Mouse (Mus musculus) hindbrain, embryonic 16.5 days (tissue): ENCODE results near the gene Prc1. TPM values are rescaled to one million over a fixed set of nuclear protein-coding genes. Genes with fewer than 3 reads are reported as not detected.

Experiments used
- ATAC-seq: fragments of 200-750 bp; cut with Nextera tagmentation; 2 replicates; pipeline ENCODE4 v1.8.0; 2017; ENCODE audit warnings: moderate TSS enrichment, moderate library complexity
- H3K27ac ChIP-seq: fragments of 300-500 bp; sonication (generic); 2 replicates; pipeline ENCODE4 v1.5.1; 2014; ENCODE audit warnings: low read depth, mild to moderate bottlenecking, control low read depth, low read length, moderate library complexity
- H3K27me3 ChIP-seq: fragments of 300-500 bp; sonication (generic); replicated peaks from 2 replicates; pipeline ENCODE4 v1.6.1; 2014; ENCODE audit warnings: low read length; ENCODE audit not compliant: control insufficient read depth, insufficient read depth
- H3K36me3 ChIP-seq: fragments of 300-500 bp; sonication (generic); 2 replicates; pipeline ENCODE4 v1.6.1; 2014; ENCODE audit warnings: mild to moderate bottlenecking, low read length, moderate library complexity, mixed read lengths; ENCODE audit not compliant: control insufficient read depth, insufficient read depth
- H3K4me1 ChIP-seq: fragments of 300-500 bp; sonication (generic); 2 replicates; pipeline ENCODE4 v1.6.1; 2014; ENCODE audit warnings: low read depth, low read length; ENCODE audit not compliant: control insufficient read depth, insufficient read depth
- H3K4me2 ChIP-seq: fragments of 300-500 bp; sonication (generic); 2 replicates; pipeline ENCODE4 v1.6.1; 2014; ENCODE audit warnings: mild to moderate bottlenecking, low read length, control low read depth, moderate library complexity
- H3K4me3 ChIP-seq: fragments of 300-500 bp; sonication (generic); 2 replicates; pipeline ENCODE4 v1.5.1; 2014; ENCODE audit warnings: mild to moderate bottlenecking, low read length, control low read depth, moderate library complexity
- H3K9ac ChIP-seq: fragments of 300-500 bp; sonication (generic); 2 replicates; pipeline ENCODE4 v1.6.1; 2014; ENCODE audit warnings: low read depth, mild to moderate bottlenecking, control low read depth, low read length, moderate library complexity
- H3K9me3 ChIP-seq: fragments of 300-500 bp; sonication (generic); 2 replicates; pipeline ENCODE4 v1.6.1; 2014; ENCODE audit warnings: mild to moderate bottlenecking, low read length, moderate library complexity; ENCODE audit not compliant: control insufficient read depth
- WGBS: fragments of 180-500 bp; shearing (Covaris S2); extraction: QIAGEN DNeasy Blood & Tissue Kit; methylation state at CpG from one replicate; pipeline ENCODE4 v1.1.7; 2014; 5-methylcytosine and 5-hydroxymethylcytosine counted together
- polyA plus RNA-seq: library from polyadenylated mRNA; unstranded; fragments of >200 nt; fragmentation: Nextera tagmentation; extraction: Ambion mirVana; gene quantifications from 2 replicates; pipeline ENCODE4 v1.2.1, GENCODE M21; 2015

The Prc1 gene
- polyA plus RNA-seq, 1 experiment from 2014 or later, result 34.9 TPM

- Histone ChIP-seq H3K36me3 (peaks cover 58% of the 10 kb centered on the region), H3K27ac (no peak overlapping the region), H3K4me3 (no peak overlapping the region), H3K4me2 (no peak overlapping the region), H3K27me3 (no peaks in the 10 kb centered on the region), H3K4me1 (no peaks in the 10 kb centered on the region), H3K9me3 (peaks cover 3% of the 10 kb centered on the region), H3K9ac (no peak overlapping the region)
- ATAC-seq, result no peak
- WGBS, result 89% methylated on average over 10 of the region's 10 CpGs
Observed at GRCm38 (mm10) chr7:80280032-80280431, 14.2 kb upstream of the Prc1 start.

DNA sequence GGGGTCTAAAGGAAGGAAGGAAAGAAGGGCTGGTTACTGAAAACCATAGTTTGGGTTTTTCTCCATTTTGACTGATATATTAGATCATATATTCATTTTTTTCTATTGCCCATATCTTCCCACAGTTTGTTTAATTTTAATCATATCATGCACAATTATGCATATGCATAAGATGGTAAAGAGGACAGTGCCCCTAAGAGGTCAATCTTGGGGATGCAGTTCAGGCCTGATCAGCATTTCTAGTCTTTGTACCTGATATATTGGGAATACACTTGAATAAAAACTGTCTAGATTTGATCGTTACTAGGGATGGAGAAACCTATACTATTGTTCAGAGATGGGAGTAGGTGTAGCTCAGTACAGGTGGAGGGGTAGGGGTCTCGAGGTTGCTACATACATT is 13.3 kb upstream of the Prc1 start:
- Histone ChIP-seq H3K9me3 (no peaks in the 10 kb centered on the region), H3K4me3 (no peak overlapping the region), H3K27ac (no peak overlapping the region), H3K4me2 (no peak overlapping the region), H3K9ac (no peak overlapping the region), H3K27me3 (no peaks in the 10 kb centered on the region), H3K4me1 (no peaks in the 10 kb centered on the region), H3K36me3 (peaks cover 60% of the 10 kb centered on the region)
- 88% methylated on average over 2 of the region's 2 CpGs for WGBS
- ATAC-seq, result no peak

GRCm38 (mm10) chr7:80281646-80282045 is 12.6 kb upstream of the Prc1 start:
- H3K4me2 ChIP-seq, result no peak overlapping the region
- H3K9ac ChIP-seq, result no peak overlapping the region
- H3K9me3 ChIP-seq, result no peaks in the 10 kb centered on the region
- H3K27me3 ChIP-seq, result no peaks in the 10 kb centered on the region
- no peaks in the 10 kb centered on the region for H3K4me1 ChIP-seq
- ATAC-seq, result no peak
- WGBS, result 90% methylated on average over 3 of the region's 3 CpGs
- peaks cover 57% of the 10 kb centered on the region for H3K36me3 ChIP-seq
- no peak overlapping the region for H3K4me3 ChIP-seq
- H3K27ac ChIP-seq, result no peak overlapping the region

- no peak for ATAC-seq
- Histone ChIP-seq H3K9me3 (no peaks in the 10 kb centered on the region), H3K4me3 (no peak overlapping the region), H3K4me2 (no peak overlapping the region), H3K9ac (no peak overlapping the region), H3K36me3 (peaks cover 56% of the 10 kb centered on the region), H3K27me3 (no peaks in the 10 kb centered on the region), H3K27ac (no peak overlapping the region), H3K4me1 (no peaks in the 10 kb centered on the region)
- 93% methylated on average over 3 of the region's 3 CpGs for WGBS
Observed at GRCm38 (mm10) chr7:80283226-80283918, 10.9 kb upstream of the Prc1 start.

- ATAC-seq, result no peak
- Histone ChIP-seq H3K27ac (no peak overlapping the region), H3K4me2 (no peak overlapping the region), H3K9ac (no peak overlapping the region), H3K36me3 (peaks cover 53% of the 10 kb centered on the region), H3K4me1 (no peaks in the 10 kb centered on the region), H3K9me3 (no peaks in the 10 kb centered on the region), H3K27me3 (no peaks in the 10 kb centered on the region), H3K4me3 (no peak overlapping the region)
- WGBS, result 94% methylated on average over 5 of the region's 5 CpGs
Observed at GRCm38 (mm10) chr7:80284391-80284790, 9.9 kb upstream of the Prc1 start.

- ATAC-seq, result no peak
Observed at GRCm38 (mm10) chr7:80285725-80286124, 8.5 kb upstream of the Prc1 start.

DNA sequence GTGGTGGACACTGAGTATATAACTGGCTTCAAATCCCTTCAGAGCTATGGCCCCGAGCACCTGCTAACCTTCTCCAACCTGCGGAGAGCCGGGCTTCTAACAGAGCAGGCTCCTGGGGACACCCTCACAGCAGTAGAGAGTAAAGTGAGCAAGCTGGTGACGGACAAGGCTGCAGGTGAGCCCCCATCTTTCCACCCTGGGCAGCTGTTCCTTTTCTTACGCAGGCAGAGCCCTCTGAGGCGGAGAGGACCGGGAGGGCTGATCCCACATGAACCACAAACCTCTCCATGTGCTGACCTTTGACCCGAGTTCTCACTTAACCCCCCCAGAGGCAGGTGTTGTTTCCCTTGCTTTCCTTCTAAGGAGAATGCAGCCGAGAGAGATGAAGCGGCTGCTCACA is 6.5 kb upstream of the Prc1 start:
- H3K9me3 ChIP-seq, result no peaks in the 10 kb centered on the region
- H3K27me3 ChIP-seq, result no peaks in the 10 kb centered on the region
- no peaks in the 10 kb centered on the region for H3K4me1 ChIP-seq
- peaks cover 52% of the 10 kb centered on the region for H3K36me3 ChIP-seq
- 87% methylated on average over 10 of the region's 10 CpGs for WGBS
- H3K9ac ChIP-seq, result no peak overlapping the region
- ATAC-seq, result no peak
- no peak overlapping the region for H3K4me2 ChIP-seq
- no peak overlapping the region for H3K27ac ChIP-seq
- H3K4me3 ChIP-seq, result no peak overlapping the region

More at GRCm38 (mm10) chr7:80285725-80286124, 8.5 kb upstream of the Prc1 start:
- 98% methylated on average over 6 of the region's 6 CpGs for WGBS
- H3K27ac ChIP-seq, result no peak overlapping the region
- peaks cover 50% of the 10 kb centered on the region for H3K36me3 ChIP-seq
- no peak overlapping the region for H3K4me2 ChIP-seq
- H3K4me3 ChIP-seq, result no peak overlapping the region
- no peaks in the 10 kb centered on the region for H3K9me3 ChIP-seq
- H3K4me1 ChIP-seq, result no peaks in the 10 kb centered on the region
- no peak overlapping the region for H3K9ac ChIP-seq
- no peaks in the 10 kb centered on the region for H3K27me3 ChIP-seq

- Histone ChIP-seq H3K27ac (peak overlapping the region; percentile 53), H3K4me3 (peak overlapping the region; percentile 74), H3K4me2 (peak overlapping the region; percentile 97), H3K4me1 (no peaks in the 10 kb centered on the region; the same call in none of the 2 replicates), H3K36me3 (peaks cover 10% of the 10 kb centered on the region), H3K9me3 (no peaks in the 10 kb centered on the region), H3K27me3 (no peaks in the 10 kb centered on the region), H3K9ac (peak overlapping the region; percentile 67)
- no peak for ATAC-seq
- WGBS, result 9% methylated on average over 37 of the region's 37 CpGs
Observed at GRCm38 (mm10) chr7:80294764-80295648, 756 bp downstream of the Prc1 start.

- Histone ChIP-seq H3K4me1 (no peaks in the 10 kb centered on the region; the same call in none of the 2 replicates), H3K27ac (no peak overlapping the region), H3K27me3 (no peaks in the 10 kb centered on the region), H3K9ac (no peak overlapping the region), H3K4me2 (no peak overlapping the region), H3K4me3 (no peak overlapping the region), H3K9me3 (no peaks in the 10 kb centered on the region), H3K36me3 (peaks cover 3% of the 10 kb centered on the region; the same call in 1 of the 2 replicates)
- WGBS, result 93% methylated on average over 6 of the region's 6 CpGs
- no peak for ATAC-seq
Observed at GRCm38 (mm10) chr7:80296462-80296861, 2.2 kb downstream of the Prc1 start.
